Mouse (Mus musculus) liver (tissue): ENCODE data around the gene Tsks.

ENCODE experiments used
- DNase-seq: peaks from one replicate; pipeline ENCODE4 v3.0.0-alpha.2; 2020; ENCODE audit warnings: mixed read lengths

The Tsks gene

DNA sequence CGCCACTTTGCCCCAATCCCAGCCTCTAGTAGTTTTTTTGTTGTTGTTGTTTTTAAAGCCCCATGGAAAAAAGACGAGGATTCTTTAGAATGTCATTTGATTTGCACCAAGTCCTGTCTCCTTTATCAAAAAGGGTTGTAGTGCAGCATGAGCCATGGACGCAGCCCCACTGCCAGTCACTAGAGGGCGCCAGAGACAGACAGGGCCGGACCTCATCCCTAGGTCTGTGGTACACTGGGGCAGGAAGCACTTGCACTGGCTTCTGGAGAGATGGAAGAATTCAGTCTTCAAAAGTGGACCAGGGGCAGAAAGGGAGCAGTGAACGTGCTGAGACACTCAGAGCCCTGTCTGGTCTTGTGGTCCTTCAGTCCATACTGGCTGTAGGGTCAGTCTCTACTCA, 40.1 kb downstream of the Tsks start:
- DNase-seq: peak; percentile 87

DNA sequence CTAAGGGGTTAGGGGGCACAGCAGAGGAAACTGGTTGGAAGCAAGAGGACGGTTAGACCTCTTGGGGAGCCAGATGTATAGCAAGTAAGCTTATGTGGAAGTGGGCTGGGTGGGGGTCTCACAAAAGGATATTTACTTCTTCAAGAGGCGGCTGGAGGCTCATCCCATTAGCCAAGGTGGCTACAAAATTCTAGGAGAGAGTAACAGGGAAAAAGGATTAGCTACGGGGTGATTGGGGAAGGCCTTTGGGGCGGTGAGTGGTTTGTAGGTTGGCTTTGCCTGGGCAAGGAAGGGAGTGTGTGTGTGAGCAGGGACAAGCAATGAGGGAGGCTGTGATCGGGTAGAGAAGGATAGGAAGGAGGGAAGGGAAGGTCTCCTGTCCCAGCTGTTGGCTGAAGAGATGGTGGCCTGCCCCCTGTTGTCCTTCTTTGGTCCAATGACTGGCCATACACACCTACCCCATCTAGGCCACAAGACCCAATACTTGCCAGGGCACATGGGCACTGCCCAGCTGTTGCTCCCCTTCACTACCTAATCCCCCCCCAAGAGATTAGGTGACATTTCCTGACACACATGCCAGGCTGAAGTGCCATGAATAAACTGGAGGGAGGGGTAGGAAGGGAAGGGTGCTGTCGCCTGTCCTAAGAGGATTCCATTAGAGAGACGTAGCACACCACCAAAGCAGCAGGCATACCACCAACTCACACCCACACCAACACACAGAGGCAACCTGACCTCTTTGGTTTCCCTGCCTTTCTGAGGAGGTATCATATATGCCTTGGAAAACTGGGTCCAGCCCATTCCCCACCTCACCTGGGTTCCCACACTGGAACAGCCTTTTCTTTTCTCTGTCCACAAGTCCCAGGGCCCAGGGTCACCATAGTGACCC, 41.2 kb downstream of the Tsks start:
- no peak for DNase-seq

DNA sequence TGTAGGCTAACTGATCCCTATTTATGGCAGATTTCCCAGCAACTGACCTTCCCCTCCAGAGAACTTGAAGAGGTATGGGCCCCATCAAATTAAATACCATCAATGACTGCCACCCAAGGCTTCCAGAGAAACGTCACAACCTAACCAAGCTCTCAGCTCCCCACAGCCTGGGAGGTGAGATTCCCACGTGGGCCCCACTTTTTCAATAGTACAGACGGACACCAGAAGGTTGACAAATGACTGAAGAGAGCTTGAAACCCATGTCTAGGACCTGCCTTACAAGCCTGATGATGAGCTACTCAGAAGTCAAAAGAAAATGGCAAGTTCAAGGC, 41.8 kb downstream of the Tsks start:
- DNase-seq: no peak

DNA sequence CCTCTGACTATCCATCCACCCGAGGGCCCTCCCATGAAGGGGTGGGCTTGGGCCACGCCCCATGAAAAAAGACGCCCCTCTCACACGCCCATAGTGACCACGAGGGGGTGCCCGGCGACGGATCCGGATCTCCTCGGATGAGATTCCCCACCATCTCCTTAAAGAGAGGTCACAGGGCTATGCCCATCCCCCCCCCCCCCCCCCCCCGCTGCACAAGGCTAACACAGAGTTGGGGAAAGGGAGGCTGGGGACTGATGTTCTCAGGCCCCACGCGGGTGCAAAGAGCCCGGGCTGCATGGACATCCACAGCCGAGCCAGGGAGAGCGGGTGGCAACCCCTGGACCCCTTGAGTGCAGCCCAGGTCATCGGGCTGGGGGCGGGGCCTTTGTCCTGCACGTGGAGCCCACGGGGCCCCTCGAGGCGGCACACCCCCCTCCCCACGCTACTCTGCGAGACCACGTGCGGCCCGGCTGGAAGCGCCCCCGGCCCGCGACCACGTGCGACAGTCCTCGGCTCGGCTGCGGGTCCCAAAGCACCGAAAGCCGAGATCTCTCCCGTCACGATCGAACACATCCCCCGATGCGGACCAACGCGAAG, 42.7 kb downstream of the Tsks start:
- peak; percentile 79 for DNase-seq

DNA sequence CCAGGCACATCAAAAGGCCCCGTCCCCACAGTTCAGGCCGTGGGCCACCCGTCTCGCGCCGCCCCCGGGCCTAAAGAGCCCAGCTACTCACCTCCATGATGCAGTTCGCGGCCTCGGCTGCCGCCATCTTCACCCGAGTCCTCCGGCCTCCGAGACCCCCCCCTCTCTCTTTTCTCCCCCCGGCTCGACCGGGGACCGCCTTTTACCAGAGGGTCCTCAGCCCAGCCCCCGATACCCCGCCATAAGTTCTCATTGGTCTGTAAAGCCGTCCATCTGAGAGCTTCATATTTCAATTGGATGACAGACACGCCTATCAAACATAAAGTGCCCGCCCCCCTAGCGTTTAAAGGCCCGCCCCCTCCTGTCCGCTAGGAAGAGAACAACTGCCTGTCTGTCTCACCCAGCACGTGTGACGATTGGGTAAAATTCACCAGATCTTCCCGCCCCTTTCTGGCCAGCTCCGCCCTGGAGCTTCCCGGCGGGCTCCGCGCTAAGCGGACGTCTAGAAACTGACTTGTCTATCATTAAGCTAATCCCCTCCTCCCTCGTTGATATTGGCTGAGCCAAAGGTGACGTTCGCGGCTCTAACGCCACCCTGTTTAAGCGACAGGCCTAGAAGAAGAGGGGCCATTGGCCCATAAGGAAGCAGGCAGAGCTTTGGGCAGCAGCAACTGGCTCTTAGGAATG, 43.3 kb downstream of the Tsks start, which contains the start of gene Prmt1:
TSS of gene Prmt1 (minus strand) at position 377 of the 687 bp plus-strand sequence.
- peak; percentile 98 for DNase-seq

DNA sequence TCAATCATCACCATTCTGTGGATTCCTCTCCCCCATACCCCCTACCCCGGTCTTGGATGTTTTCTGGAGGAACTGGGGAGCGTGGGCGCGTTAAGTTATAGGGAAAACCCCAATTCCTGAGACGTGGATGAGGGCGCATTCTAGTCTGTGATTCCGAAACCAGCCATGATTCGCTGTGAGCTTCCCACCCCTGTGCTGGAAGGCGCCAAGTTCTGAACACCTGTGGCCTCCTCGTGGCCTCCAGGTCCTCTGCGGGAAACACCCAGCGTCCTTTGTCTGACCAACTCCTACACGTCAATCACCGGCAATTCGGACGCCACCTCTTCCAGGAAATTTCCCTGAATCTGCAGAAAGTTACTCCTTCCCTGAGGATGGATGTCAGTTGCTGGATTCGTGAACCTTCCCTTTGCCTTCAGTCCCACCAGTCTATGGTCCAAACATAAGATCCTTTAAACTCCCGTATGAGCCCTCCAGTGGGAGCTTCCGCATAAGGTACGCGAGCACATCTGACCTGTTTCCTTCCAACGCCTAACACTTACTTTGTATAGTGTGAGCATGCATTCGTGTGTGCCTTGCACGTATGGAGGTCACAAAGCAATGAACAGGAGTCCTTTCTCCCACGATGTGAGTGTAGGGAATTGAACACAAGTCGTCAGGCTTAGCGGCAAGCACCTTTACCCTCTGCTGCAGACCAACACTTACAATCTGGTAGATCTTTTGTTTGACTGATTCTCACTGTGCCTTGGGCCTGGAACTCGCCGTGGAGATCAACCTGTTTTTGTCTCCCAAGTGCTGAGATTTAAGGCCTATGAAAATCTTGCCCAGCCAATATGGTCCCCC, 44.1 kb downstream of the Tsks start:
- no peak for DNase-seq

DNA sequence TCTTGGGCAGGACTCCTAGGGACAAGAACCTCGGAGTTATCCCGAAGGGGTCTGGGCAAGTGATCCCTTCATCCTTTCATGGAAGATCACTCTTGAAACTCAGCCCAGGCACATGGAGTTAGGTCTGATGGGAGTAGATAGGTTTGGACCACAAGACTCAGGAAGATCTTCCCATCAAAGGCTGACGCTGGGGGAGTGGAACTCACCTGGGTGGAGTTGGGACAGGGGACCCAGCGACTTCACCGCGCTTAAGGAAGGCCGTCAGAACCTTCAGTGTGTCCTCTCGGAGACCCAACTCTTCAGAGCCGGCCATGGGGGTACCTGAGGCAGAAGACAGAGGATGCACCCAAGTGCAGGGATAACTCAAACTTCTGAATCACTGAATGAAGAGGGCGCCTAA, 53.7 kb downstream of the Tsks start:
- no peak for DNase-seq

DNA sequence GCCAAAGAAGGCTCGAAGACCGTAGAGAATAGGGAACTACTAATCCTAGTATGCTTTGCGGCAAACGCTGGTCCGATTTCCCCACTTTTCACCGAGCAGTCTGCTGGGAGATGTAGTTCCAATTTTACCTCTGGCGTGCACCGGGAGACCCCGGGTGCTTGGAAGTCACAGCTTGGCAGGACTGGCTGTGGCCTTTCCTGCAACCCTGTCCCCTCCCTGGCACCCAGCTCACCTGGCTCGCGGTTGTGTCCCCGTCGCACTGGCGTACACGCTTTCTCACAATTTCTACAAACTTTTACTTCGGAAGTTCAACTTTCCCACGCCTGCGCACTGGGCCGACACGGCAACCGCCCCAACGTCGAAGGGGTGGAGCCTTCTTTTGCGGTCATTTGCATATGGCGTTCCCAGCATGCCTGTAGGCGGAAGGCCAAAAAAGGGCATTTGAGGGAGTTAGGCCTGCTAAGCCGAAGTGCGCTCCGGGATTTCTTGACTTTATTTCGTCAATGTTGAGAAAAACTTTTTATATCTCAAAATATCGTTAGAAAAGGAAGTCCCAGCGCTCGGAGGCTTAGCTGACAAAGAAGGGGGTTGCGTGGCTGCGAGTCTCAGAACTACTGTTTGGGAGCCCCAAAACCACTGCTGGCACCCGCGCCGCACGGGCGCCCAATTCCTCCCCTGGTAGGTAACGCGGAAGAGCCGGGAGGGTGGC, 54.4 kb downstream of the Tsks start, which contains the start of gene Irf3:
TSS of gene Irf3 (plus strand) at position 418 of the 709 bp plus-strand sequence.
- peak; percentile 96 for DNase-seq

DNA sequence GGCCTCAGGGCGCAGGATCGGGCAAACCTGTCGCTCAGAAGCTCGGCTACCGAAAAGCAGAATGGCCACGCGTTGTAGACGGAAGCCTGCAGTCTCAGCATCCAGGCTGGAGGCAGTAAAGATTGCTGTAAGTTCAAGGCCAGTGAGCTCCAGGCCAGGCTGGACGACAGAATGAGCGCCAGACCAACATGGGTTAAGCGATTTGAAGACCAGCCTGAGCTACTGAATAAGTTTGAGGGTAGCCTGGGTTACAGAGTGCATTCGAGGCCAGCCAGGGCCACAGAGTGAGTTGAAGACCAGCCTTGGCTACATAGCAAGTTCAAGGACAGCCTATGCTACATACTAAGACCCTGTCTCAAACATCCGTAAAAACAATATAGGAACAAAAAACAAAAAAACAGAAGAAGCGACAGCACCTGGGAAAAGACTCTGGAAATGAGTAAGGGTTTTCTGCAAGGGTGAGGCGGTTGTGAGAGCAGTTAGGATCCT, 55.0 kb downstream of the Tsks start:
- no peak for DNase-seq

DNA sequence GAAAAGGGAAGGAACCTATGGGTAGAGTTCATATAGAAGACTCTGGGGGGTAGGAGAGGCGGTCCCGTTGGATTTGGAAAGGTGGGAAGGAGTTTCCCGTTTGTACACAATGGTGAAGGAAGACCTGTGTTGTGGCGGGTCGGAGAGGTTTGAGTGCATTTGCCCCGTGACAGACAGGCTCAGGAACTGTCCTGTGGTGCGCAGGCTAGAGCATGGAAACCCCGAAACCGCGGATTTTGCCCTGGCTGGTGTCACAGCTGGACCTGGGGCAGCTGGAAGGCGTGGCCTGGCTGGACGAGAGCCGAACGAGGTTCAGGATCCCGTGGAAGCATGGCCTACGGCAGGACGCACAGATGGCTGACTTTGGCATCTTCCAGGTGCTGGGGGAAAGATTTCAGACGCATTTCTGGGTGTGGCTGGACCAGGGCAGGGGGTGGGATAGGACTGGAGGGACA, 55.5 kb downstream of the Tsks start, which contains the start of gene Bcl2l12:
TSS of gene Bcl2l12 (minus strand) at position 212 of the 455 bp plus-strand sequence.
- peak; percentile 73 for DNase-seq

DNA sequence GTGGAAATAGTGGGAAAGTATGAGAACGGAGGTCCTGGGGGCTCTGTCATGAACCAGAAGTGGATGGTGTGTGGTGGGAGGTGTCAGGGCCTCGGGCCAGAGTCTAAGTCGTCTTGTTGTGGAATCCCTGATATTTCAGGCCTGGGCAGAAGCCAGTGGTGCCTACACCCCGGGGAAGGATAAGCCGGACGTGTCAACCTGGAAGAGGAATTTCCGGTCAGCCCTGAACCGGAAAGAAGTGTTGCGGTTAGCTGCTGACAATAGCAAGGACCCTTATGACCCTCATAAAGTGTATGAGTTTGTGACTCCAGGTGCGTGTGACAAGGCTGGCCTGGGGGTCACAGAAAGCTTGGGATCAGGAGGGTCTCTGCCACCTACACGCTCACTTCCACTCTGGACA, 56.7 kb downstream of the Tsks start:
- no peak for DNase-seq

DNA sequence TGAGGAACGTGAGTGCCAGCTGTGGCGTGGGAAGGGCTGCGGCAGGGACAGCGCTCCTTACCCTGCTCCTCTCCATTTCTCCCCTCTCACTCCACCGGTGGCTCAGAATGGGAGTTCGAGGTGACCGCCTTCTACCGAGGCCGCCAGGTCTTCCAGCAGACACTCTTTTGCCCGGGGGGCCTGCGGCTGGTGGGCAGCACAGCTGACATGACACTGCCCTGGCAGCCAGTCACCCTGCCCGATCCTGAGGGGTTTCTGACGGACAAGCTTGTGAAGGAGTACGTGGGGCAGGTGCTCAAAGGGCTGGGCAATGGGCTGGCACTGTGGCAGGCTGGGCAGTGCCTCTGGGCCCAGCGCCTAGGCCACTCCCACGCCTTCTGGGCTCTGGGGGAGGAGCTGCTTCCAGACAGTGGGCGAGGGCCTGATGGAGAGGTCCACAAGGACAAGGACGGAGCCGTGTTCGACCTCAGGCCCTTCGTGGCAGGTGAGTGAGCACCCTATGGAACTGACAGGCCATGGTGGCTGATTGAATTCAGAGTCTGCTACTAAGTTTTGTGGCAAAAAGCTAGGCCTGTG, 57.6 kb downstream of the Tsks start:
- no peak for DNase-seq

DNA sequence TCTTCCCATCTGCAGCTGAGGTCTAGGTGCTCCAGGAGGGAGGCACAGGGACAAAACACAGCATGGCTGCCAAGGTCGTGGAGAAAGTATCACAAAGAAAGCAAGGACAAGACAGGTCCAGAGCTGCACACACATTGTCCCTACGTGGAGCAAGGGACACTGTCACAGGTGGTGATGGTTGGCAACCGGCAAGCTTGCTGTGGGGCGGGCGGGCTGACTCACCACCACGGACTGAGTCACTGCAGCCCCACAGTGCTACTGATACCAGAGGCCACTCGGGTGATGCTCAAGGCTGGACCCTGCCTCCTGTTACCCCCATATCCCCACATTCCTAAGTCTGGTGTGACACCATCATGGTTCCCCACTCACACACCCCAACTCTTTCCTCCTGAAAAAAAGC, 59.4 kb downstream of the Tsks start:
- no peak for DNase-seq

DNA sequence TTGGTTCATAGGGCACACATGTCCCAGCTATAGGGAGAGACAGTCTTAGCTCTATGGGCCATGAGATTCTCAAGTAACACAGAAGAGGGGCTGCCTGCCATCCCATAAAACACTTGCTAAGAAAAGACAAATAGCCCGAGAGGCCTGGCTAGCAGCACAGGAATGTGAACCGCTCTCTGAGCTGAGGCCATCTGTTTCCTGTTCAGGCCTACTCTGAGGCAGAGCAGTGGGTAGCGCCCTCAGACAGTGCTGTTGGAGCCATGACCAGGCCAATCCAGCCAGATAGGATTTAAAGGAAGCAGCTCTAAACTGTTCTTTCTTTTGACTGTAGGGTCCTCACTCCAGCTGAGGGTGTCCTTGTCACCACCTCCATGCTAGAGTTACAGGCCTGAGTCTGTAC, 61.5 kb downstream of the Tsks start:
- no peak for DNase-seq

DNA sequence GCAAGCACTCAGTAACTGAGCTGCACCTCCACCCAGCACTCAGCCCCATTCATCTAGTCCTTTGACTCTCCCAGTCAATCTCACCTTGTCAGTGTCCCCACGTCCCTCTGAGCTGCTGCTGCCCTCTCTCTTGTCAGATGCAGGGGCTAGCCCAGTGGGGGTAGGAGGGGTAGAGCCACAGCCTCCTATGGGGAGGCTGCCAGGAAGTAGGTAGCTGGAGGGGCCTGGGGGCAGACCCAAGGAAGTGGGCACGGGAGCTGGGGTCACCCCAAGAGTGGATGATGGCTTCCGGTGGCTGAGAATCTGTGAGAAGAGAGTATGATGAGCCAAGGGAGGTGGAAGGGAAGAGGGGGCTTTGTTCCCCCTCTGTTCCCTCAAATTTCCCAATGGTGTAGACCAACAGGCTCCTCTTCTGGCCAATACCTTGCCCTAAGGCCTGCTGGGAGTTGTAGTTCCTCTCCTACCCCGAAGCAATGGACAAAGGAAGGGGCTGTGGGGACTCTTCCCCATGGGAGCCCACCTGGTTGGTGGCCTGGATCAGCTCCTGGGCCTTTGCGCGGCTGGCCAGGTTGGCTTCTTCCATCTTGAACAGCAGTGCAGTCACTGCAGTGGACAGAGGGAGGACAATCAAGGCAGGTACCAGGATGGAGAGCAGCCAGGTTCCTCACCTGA, 62.5 kb downstream of the Tsks start:
- no peak for DNase-seq

DNA sequence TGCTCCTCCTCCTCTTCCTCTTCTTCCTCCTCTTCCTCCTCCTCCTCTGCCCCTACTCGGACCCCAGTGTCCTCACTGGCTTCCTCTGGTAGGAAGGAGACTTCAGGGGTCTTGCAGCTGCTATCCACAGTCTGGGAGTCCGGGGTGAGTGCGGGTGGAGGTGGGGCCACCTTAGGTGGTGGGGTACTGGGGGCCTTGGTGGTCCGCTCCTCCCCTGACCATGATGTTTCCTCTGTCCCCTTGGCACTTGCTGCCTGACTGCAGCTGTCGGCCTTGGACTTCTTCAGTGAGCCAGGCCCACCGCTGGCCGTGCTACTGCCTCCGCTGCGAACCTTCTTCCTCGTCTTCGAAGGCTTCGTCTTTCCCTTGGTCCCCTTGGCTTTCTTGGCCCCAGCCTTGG, 63.5 kb downstream of the Tsks start:
- no peak for DNase-seq

DNA sequence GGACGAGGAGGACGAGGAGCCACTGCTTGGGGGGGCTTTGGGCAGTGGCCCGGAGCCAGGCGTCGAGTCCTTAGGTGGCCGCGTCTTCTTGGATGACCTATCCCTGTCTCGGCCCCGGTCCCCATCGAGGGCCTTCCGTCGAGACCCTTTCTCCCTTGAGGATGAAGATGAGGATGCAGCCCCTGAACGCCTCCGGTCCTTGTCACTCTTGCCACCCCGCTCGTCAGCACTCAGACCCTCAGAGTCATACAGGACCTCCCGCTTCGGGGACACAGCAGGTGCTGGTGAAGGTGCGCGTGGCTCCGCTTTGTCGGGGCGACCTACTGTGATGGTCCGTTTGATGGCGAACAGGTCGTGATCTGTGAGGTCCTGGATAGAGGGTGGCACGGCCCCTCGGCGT, 64.1 kb downstream of the Tsks start:
- no peak for DNase-seq
